8 mouse cellular contexts compared by ENCODE assay signal in genomic region chr11:31949331-31949785, GRCm38 (mm10). TPM values are rescaled to one million over a fixed set of nuclear protein-coding genes. Genes with fewer than 3 reads are reported as not detected.
A peak's percentile ranks its signal among the peaks of the same experiment; 100 is the strongest.
DNase-seq lines count a peak whose midpoint lies in the region; ATAC-seq and TF ChIP-seq lines count a peak whose summit lies in the region.

No protein-coding gene starts in this region.

- no peak overlapping the region for H3K27ac ChIP-seq in heart, embryonic 11.5 days (ENCODE audit: low read depth, low read length)
- H3K27ac ChIP-seq in kidney, embryonic 15.5 days = no peak overlapping the region
- no peak overlapping the region for H3K27ac ChIP-seq in liver, adult 2 months (replicated peaks; ENCODE audit: insufficient read depth, low read depth, low read length)
- no peak overlapping the region for H3K27ac ChIP-seq in stomach, embryonic 16.5 days (ENCODE audit: low read length)

- H3K4me2 ChIP-seq in heart, embryonic 11.5 days = peak overlapping the region; percentile 72
- peak overlapping the region; percentile 80 for H3K4me2 ChIP-seq in kidney, embryonic 15.5 days
- H3K4me2 ChIP-seq in myocyte (ENCODE audit: low read depth) = peak overlapping the region; percentile 75
- H3K4me2 ChIP-seq in stomach, embryonic 16.5 days (ENCODE audit: low read depth, low read length) = peak overlapping the region; percentile 68

- peak; percentile 63; the same call in 1 of the 2 replicates for ATAC-seq in heart, embryonic 11.5 days (replicated peaks; ENCODE audit: insufficient number of reproducible peaks, low FRiP score, low TSS enrichment)
- ATAC-seq in kidney, embryonic 15.5 days (replicated peaks; ENCODE audit: low FRiP score) = peak; percentile 89
- ATAC-seq in stomach, embryonic 16.5 days (ENCODE audit: insufficient read depth, low FRiP score) = peak; percentile 83

- H3K9ac ChIP-seq in heart, embryonic 11.5 days (ENCODE audit: low read depth, low read length) = peak overlapping the region; percentile 66
- peak overlapping the region; percentile 50 for H3K9ac ChIP-seq in kidney, embryonic 15.5 days
- peak overlapping the region; percentile 57 for H3K9ac ChIP-seq in liver, adult 2 months (ENCODE audit: low read depth, low read length)
- H3K9ac ChIP-seq in stomach, embryonic 16.5 days (ENCODE audit: low read length) = peak overlapping the region; percentile 64; the same call in 1 of the 2 replicates

- peaks cover 7% of the 10 kb centered on the region; the same call in 1 of the 2 replicates for H3K4me1 ChIP-seq in heart, embryonic 11.5 days (ENCODE audit: control insufficient read depth, insufficient read depth, low read length)
- H3K4me1 ChIP-seq in kidney, embryonic 15.5 days = peaks cover 11% of the 10 kb centered on the region
- H3K4me1 ChIP-seq in liver, adult 2 months (ENCODE audit: control insufficient read depth, insufficient read depth, low read length) = peaks cover 4% of the 10 kb centered on the region; the same call in 1 of the 2 replicates
- no peaks in the 10 kb centered on the region for H3K4me1 ChIP-seq in stomach, embryonic 16.5 days (ENCODE audit: control insufficient read depth, insufficient read depth, low read length)

- H3K36me3 ChIP-seq in C2C12 (ENCODE audit: control insufficient read depth, insufficient read depth) = no peaks in the 10 kb centered on the region
- H3K36me3 ChIP-seq in heart, embryonic 11.5 days (ENCODE audit: control insufficient read depth, insufficient read depth, low read length) = no peaks in the 10 kb centered on the region
- no peaks in the 10 kb centered on the region for H3K36me3 ChIP-seq in kidney, embryonic 15.5 days
- no peaks in the 10 kb centered on the region for H3K36me3 ChIP-seq in liver, adult 2 months (ENCODE audit: control insufficient read depth, insufficient read depth, low read length)
- no peaks in the 10 kb centered on the region for H3K36me3 ChIP-seq in myocyte (ENCODE audit: control insufficient read depth, insufficient read depth)
- no peaks in the 10 kb centered on the region for H3K36me3 ChIP-seq in stomach, embryonic 16.5 days (ENCODE audit: control insufficient read depth, insufficient read depth, low read length)

- no peaks in the 10 kb centered on the region for H3K9me3 ChIP-seq in heart, embryonic 11.5 days (replicated peaks; ENCODE audit: control insufficient read depth, low read length)
- H3K9me3 ChIP-seq in kidney, embryonic 15.5 days (replicated peaks) = no peaks in the 10 kb centered on the region
- no peaks in the 10 kb centered on the region for H3K9me3 ChIP-seq in stomach, embryonic 16.5 days (replicated peaks; ENCODE audit: control insufficient read depth, low read length)

- H3K79me3 ChIP-seq in C2C12 (ENCODE audit: low read depth) = no peaks in the 10 kb centered on the region

- no peak for TF ChIP-seq CTCF in C2C12 (IDR thresholded peaks at IDR 0.05; ENCODE audit: control insufficient read depth, insufficient read depth, insufficient read length)
- TF ChIP-seq CTCF in liver, adult 2 months (IDR thresholded peaks at IDR 0.05; ENCODE audit: low read depth, low read length) = peak; percentile 53

- WGBS in heart, embryonic 11.5 days (ENCODE audit: insufficient replicate concordance) = 2% methylated on average over 17 of the region's 17 CpGs
- 2% methylated on average over 17 of the region's 17 CpGs for WGBS in kidney, embryonic 15.5 days
- 2% methylated on average over 17 of the region's 17 CpGs for WGBS in liver, adult 2 months
- WGBS in stomach, embryonic 16.5 days = 1% methylated on average over 17 of the region's 17 CpGs

- no peak for TF ChIP-seq POLR2A in liver, adult 2 months (IDR thresholded peaks at IDR 0.05; ENCODE audit: extremely low read depth, insufficient read depth, low read length)
- TF ChIP-seq POLR2A in myocyte (IDR thresholded peaks at IDR 0.05; ENCODE audit: insufficient read length, low read depth) = no peak

- DNase-seq in adrenal gland, adult 18-20 months (ENCODE audit: low spot score in 2 of 2) = peak; percentile 52 to 71
- DNase-seq in embryo, embryonic 11.5 days (ENCODE audit: low read depth, low spot score) = peak; percentile 80
- peak; percentile 60 for DNase-seq in liver, adult 2 months (ENCODE audit: extremely low read depth, low read depth, low spot score)

- no peaks in the 10 kb centered on the region for H3K27me3 ChIP-seq in C2C12 (ENCODE audit: control insufficient read depth, insufficient read depth, insufficient read length)
- H3K27me3 ChIP-seq in heart, embryonic 11.5 days (ENCODE audit: control insufficient read depth, insufficient read depth, low read length) = 0 out of 2 replicates have a peak, but pooled peaks cover 6% of the 10 kb centered on the region
- H3K27me3 ChIP-seq in kidney, embryonic 15.5 days = peaks cover 17% of the 10 kb centered on the region
- no peaks in the 10 kb centered on the region for H3K27me3 ChIP-seq in liver, adult 2 months (ENCODE audit: control insufficient read depth, insufficient read depth, low read length)
- H3K27me3 ChIP-seq in myocyte (ENCODE audit: control insufficient read depth, insufficient read depth, insufficient read length) = peaks cover 6% of the 10 kb centered on the region
- H3K27me3 ChIP-seq in stomach, embryonic 16.5 days (ENCODE audit: control insufficient read depth, insufficient read depth, low read length) = no peaks in the 10 kb centered on the region

- peak overlapping the region; percentile 8 for H3ac ChIP-seq in C2C12 (ENCODE audit: control insufficient read depth, insufficient read length, low read depth)
- H3ac ChIP-seq in myocyte (ENCODE audit: control insufficient read depth, insufficient read length) = no peak overlapping the region

- H3K79me2 ChIP-seq in C2C12 (ENCODE audit: control insufficient read depth, insufficient read depth) (no peaks in the 10 kb centered on the region), myocyte (ENCODE audit: control insufficient read depth, insufficient read depth) (no peaks in the 10 kb centered on the region)
- H3K79me2 ChIP-seq in liver, adult 2 months (ENCODE audit: control insufficient read depth, insufficient read depth, low read length) = no peaks in the 10 kb centered on the region

- H3K4me3 ChIP-seq in C2C12 (ENCODE audit: insufficient read depth, poor library complexity, severe bottlenecking) = no peak overlapping the region
- H3K4me3 ChIP-seq in heart, embryonic 11.5 days (ENCODE audit: low read depth, low read length) = peak overlapping the region; percentile 43
- H3K4me3 ChIP-seq in kidney, embryonic 15.5 days (replicated peaks) = peak overlapping the region; percentile 50
- H3K4me3 ChIP-seq in liver, adult 2 months (ENCODE audit: insufficient read depth, low read depth, low read length) = peak overlapping the region; percentile 47
- H3K4me3 ChIP-seq in myocyte = no peak overlapping the region
- peak overlapping the region; percentile 54 for H3K4me3 ChIP-seq in stomach, embryonic 16.5 days (replicated peaks; ENCODE audit: low read length)

TF ChIP-seq in C2C12, 6 proteins besides CTCF, POLR2A, EP300 and RAD21:
- TF ChIP-seq FOSL1 (IDR thresholded peaks at IDR 0.05; ENCODE audit: insufficient read depth, low read length, poor library complexity, severe bottlenecking) (no peak), MYOG (IDR thresholded peaks at IDR 0.05; ENCODE audit: control insufficient read depth, extremely low read depth, insufficient read length) (no peak), CEBPB (IDR thresholded peaks at IDR 0.05; ENCODE audit: low read depth) (no peak), MAX (IDR thresholded peaks at IDR 0.05) (no peak), USF1 (IDR thresholded peaks at IDR 0.05; ENCODE audit: low read depth) (no peak)

TF ChIP-seq in myocyte, 11 proteins besides CTCF, POLR2A, EP300 and RAD21:
- TF ChIP-seq TCF12 (IDR thresholded peaks at IDR 0.05; ENCODE audit: insufficient read depth, poor library complexity, severe bottlenecking) (no peak), REST (IDR thresholded peaks at IDR 0.05; ENCODE audit: insufficient read depth, insufficient read length) (no peak), POLR2AphosphoS2 (IDR thresholded peaks at IDR 0.05; ENCODE audit: insufficient read length, low read depth) (no peak), MYOG (IDR thresholded peaks at IDR 0.05; ENCODE audit: control insufficient read depth in 1 of 3, insufficient read depth in 1 of 3, insufficient read length in 2 of 3, low read depth in 2 of 3) (no peak), USF1 (IDR thresholded peaks at IDR 0.05; ENCODE audit: low read depth) (no peak), E2F4 (IDR thresholded peaks at IDR 0.05; ENCODE audit: insufficient read depth) (no peak), TCF3 (IDR thresholded peaks at IDR 0.05; ENCODE audit: insufficient read length, low read depth) (no peak), MYOD1 (IDR thresholded peaks at IDR 0.05; ENCODE audit: control insufficient read depth in 1 of 3, insufficient read length in 2 of 3, low read depth in 2 of 3) (no peak), SRF (IDR thresholded peaks at IDR 0.05; ENCODE audit: control insufficient read depth, insufficient read length, low read depth) (no peak), CEBPB (IDR thresholded peaks at IDR 0.05; ENCODE audit: insufficient read depth, poor library complexity, severe bottlenecking) (no peak), MAX (IDR thresholded peaks at IDR 0.05; ENCODE audit: low read depth) (no peak)

RNA-seq across cellular contexts. Expression of gene 4930524B15Rik, which starts 16.0 kb away (rescaled TPM):
- polyA plus RNA-seq in C2C12 (2012; fragmentation: generic; extraction: Trizol) (not detected), myocyte (2012; fragmentation: generic; extraction: Trizol) (not detected)
- not detected for total RNA-seq in adrenal gland, adult 18-20 months (2021)
- 0.26 TPM in 1 of 2 replicates, not detected in the other for polyA plus RNA-seq in heart, embryonic 11.5 days (2014; fragmentation: Nextera tagmentation; extraction: Ambion mirVana)
- polyA plus RNA-seq in kidney, embryonic 15.5 days (2015; fragmentation: Nextera tagmentation; extraction: Ambion mirVana) = 0.12 and 0.15 TPM in 2 replicates
- total RNA-seq in liver, adult 2 months (2014; rRNA removed) = not detected in 2 replicates
- not detected in 2 replicates for polyA plus RNA-seq in liver, adult 2 months (2012; rRNA removed)
- polyA plus RNA-seq in stomach, embryonic 16.5 days (2015; fragmentation: Nextera tagmentation; extraction: Ambion mirVana) = 0.06 TPM in 1 of 2 replicates, not detected in the other

RNA-seq across cellular contexts. Expression of gene Nsg2, which starts 50.9 kb away (rescaled TPM):
- polyA plus RNA-seq in C2C12 (2012; fragmentation: generic; extraction: Trizol) (not detected), myocyte (2012; fragmentation: generic; extraction: Trizol) (0.18 TPM)
- total RNA-seq in adrenal gland, adult 18-20 months (2021) = 10 to 100 TPM; 32.0 to 51.2 TPM
- polyA plus RNA-seq in heart, embryonic 11.5 days (2014; fragmentation: Nextera tagmentation; extraction: Ambion mirVana) = 0.82 and 0.87 TPM in 2 replicates
- polyA plus RNA-seq in kidney, embryonic 15.5 days (2015; fragmentation: Nextera tagmentation; extraction: Ambion mirVana) = 4.6 and 7.7 TPM in 2 replicates
- total RNA-seq in liver, adult 2 months (2014; rRNA removed) = 0.13 and 0.18 TPM in 2 replicates
- 0.04 and 0.06 TPM in 2 replicates for polyA plus RNA-seq in liver, adult 2 months (2012; rRNA removed)
- 7.8 and 8.2 TPM in 2 replicates for polyA plus RNA-seq in stomach, embryonic 16.5 days (2015; fragmentation: Nextera tagmentation; extraction: Ambion mirVana)

Comparison
In these comparisons a context has a peak if more than half of its experiments do, and no peak if none do; other contexts are left out.
1. H3K4me3 ChIP-seq: peak in heart, embryonic 11.5 days (single experiment), kidney, embryonic 15.5 days (single experiment), liver, adult 2 months (single experiment) and stomach, embryonic 16.5 days (single experiment); none in C2C12 (single experiment) and myocyte (single experiment).
2. Peak in every context shown above with its lines, with median percentiles within 50 percentile points of each other: DNase-seq, ATAC-seq, H3K4me2 ChIP-seq and H3K9ac ChIP-seq.